Mouse (Mus musculus): ENCODE results near the gene Abhd12. TPM values are rescaled to one million over a fixed set of nuclear protein-coding genes. Genes with fewer than 3 reads are reported as not detected.
"Not testable (repeated sequence)": the region's sequence is repeated elsewhere in the genome, so short reads cannot be mapped to it uniquely, and the experiment has no call there.

Abhd12 gene
- polyA plus RNA-seq, 1 experiment = 57.2 TPM

- peak overlapping the region; percentile 92 for H3K27ac ChIP-seq (replicated peaks; ENCODE audit: low read depth, low read length)
- peaks cover 2% of the 10 kb centered on the region; the same call in 1 of the 2 replicates for H3K4me1 ChIP-seq (ENCODE audit: control insufficient read depth, insufficient read depth, insufficient read length, low read length)
- no peak overlapping the region for H3K4me3 ChIP-seq (ENCODE audit: insufficient read depth, low read depth, low read length)
Measured at GRCm38 (mm10) chr2:150922165-150922564, 17.6 kb upstream of the Abhd12 start.

- Histone ChIP-seq H3K4me1 (ENCODE audit: control insufficient read depth, insufficient read depth, insufficient read length, low read length) (no peaks in the 10 kb centered on the region), H3K27ac (replicated peaks; ENCODE audit: low read depth, low read length) (peak overlapping the region; percentile 58), H3K4me3 (ENCODE audit: insufficient read depth, low read depth, low read length) (no peak overlapping the region)
Measured at GRCm38 (mm10) chr2:150921697-150922096, 17.2 kb upstream of the Abhd12 start.

- Histone ChIP-seq H3K4me1 (ENCODE audit: control insufficient read depth, insufficient read depth, insufficient read length, low read length) (no peaks in the 10 kb centered on the region), H3K27ac (replicated peaks; ENCODE audit: low read depth, low read length) (no peak overlapping the region)
Measured at GRCm38 (mm10) chr2:150920543-150920942, 16.0 kb upstream of the Abhd12 start.

GRCm38 (mm10) chr2:150918720-150919119 lies 14.2 kb upstream of the Abhd12 start:
- Histone ChIP-seq H3K27ac (replicated peaks; ENCODE audit: low read depth, low read length) (no peak overlapping the region), H3K4me1 (ENCODE audit: control insufficient read depth, insufficient read depth, insufficient read length, low read length) (no peaks in the 10 kb centered on the region), H3K4me3 (ENCODE audit: insufficient read depth, low read depth, low read length) (no peak overlapping the region)

More at GRCm38 (mm10) chr2:150920543-150920942, 16.0 kb upstream of the Abhd12 start:
- H3K4me3 ChIP-seq (ENCODE audit: insufficient read depth, low read depth, low read length) = no peak overlapping the region

- no peak overlapping the region for H3K4me3 ChIP-seq (ENCODE audit: insufficient read depth, low read depth, low read length)
- H3K27ac ChIP-seq (replicated peaks; ENCODE audit: low read depth, low read length) = no peak overlapping the region
- H3K4me1 ChIP-seq (ENCODE audit: control insufficient read depth, insufficient read depth, insufficient read length, low read length) = no peaks in the 10 kb centered on the region
Measured at GRCm38 (mm10) chr2:150915786-150916185, 11.2 kb upstream of the Abhd12 start.

DNA sequence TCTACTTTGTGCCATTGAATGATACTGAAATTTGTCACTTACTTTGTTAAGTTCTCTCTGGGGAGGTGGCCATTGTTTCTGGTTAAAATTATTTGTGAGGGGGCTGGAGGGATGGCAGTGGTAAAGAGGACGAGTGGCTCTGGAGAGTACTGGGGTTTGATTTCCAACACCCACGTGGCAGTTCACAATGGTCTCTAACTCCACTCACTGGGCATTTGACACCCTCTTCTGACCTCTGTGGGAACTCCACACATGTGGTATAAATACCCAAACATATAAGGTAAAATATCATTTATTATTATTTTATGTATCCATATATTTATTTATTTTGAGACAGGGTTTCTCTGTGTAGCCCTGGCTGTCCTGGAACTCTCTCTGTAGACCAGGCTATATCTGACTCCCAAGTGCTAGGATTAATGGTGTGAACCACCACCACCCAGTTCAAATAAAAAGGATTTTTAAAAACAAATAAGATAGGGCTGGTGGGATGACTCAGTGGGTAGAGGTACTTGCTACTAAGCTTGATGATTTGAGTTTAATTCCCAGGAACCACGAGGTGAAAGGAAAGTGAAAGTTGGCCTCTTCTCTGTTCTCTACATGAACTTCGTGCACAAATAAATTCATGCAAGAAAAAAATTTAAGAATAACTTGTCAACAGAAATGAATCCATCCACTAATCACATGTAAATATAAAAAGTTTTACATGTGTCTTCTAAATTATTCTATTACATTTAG lies 10.4 kb upstream of the Abhd12 start:
- Histone ChIP-seq H3K27ac (replicated peaks; ENCODE audit: low read depth, low read length) (no peak overlapping the region), H3K4me3 (ENCODE audit: insufficient read depth, low read depth, low read length) (no peak overlapping the region), H3K4me1 (ENCODE audit: control insufficient read depth, insufficient read depth, insufficient read length, low read length) (no peaks in the 10 kb centered on the region)

GRCm38 (mm10) chr2:150910295-150910881 lies 5.8 kb upstream of the Abhd12 start:
- no peak overlapping the region for H3K27ac ChIP-seq (replicated peaks; ENCODE audit: low read depth, low read length)
- H3K4me3 ChIP-seq (ENCODE audit: insufficient read depth, low read depth, low read length) = peak overlapping the region; percentile 100; the same call in 1 of the 2 replicates
- H3K4me1 ChIP-seq (ENCODE audit: control insufficient read depth, insufficient read depth, insufficient read length, low read length) = no peaks in the 10 kb centered on the region

- Histone ChIP-seq H3K4me1 (ENCODE audit: control insufficient read depth, insufficient read depth, insufficient read length, low read length) (no peaks in the 10 kb centered on the region), H3K27ac (replicated peaks; ENCODE audit: low read depth, low read length) (peak overlapping the region; percentile 50), H3K4me3 (ENCODE audit: insufficient read depth, low read depth, low read length) (peak overlapping the region; percentile 100)
Measured at GRCm38 (mm10) chr2:150909429-150910039, 5.0 kb upstream of the Abhd12 start.

DNA sequence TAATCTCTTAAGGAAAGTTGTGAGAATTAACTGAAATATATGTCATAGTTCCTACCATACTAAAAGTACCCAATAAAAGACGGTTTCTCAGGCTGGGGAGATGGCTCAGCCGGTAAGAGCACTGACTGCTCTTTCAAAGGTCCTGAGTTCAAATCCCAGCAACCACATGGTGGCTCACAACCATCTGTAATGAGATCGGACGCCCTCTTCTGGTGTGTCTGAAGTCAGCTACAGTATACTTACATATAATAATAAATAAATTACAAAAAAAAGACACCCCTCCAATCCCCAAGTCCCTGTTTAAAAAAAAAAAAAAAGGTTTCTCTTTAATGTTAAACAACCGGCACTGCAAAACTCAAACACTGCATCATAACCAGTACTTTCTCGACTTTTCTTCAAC lies 4.3 kb upstream of the Abhd12 start:
- peak overlapping the region; percentile 38; the same call in 1 of the 2 replicates for H3K4me3 ChIP-seq (ENCODE audit: insufficient read depth, low read depth, low read length)
- H3K4me1 ChIP-seq (ENCODE audit: control insufficient read depth, insufficient read depth, insufficient read length, low read length); H3K27ac ChIP-seq (replicated peaks; ENCODE audit: low read depth, low read length): not testable (repeated sequence)

DNA sequence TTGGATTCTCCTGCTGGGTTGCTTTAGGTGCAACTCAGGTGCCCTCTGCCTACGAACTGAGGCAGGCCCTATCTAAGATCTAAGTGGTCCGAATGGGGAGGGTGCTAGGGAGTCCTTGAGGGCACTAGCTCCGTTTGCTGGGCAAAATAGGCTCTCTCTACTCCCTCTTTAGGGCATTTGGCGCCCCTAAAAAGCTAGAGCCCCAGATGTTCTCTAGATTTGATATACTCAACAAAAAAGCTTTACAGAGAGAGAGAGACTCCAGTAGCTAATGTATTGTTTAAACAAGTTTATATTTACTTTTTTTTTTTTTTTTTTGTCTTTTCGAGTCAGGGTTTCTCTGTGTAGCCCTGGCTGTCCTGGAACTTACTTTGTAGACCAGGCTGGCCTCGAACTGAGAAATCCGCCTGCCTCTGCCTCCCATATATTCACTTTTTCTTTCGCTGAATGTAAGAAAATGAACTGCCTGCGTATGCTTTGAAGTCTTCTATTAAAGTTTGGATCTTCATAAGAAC lies 452 bp upstream of the Abhd12 start, which contains the start of gene Gins1:
Gene Gins1, plus strand, starts transcription at position 465 of the 515 bp plus-strand sequence.
- Histone ChIP-seq H3K4me1 (ENCODE audit: control insufficient read depth, insufficient read depth, insufficient read length, low read length) (peaks cover 9% of the 10 kb centered on the region), H3K27ac (replicated peaks; ENCODE audit: low read depth, low read length) (peak within 1 kb of the TSS; percentile 95), H3K4me3 (ENCODE audit: insufficient read depth, low read depth, low read length) (peak within 1 kb of the TSS; percentile 90)

- H3K4me1 ChIP-seq (ENCODE audit: control insufficient read depth, insufficient read depth, insufficient read length, low read length) = peaks cover 9% of the 10 kb centered on the region
- H3K4me3 ChIP-seq (ENCODE audit: insufficient read depth, low read depth, low read length) = peak overlapping the region; percentile 36; the same call in 1 of the 2 replicates
Measured at GRCm38 (mm10) chr2:150902347-150902746, 2.2 kb downstream of the Abhd12 start.

DNA sequence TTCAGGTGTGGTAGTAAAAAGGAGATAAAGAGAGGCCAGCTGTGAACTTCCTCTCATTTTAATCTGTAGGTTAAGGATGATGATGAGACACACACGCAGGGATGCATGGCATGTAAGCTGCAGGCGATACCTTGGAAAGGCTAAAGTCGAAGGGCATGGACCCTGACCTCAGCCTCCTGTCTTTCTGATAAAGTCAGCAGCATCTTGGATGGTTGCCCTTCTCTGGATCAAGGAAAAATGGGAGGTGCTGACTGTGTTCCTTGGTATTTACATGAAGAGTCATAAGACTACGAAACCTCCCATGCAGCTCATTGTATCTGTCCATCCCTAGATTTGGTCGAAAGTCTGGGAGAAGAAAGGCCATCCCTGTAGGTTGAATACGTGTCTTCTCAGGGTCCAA lies 4.2 kb downstream of the Abhd12 start:
- H3K4me1 ChIP-seq (ENCODE audit: control insufficient read depth, insufficient read depth, insufficient read length, low read length) = peaks cover 13% of the 10 kb centered on the region
- H3K4me3 ChIP-seq (ENCODE audit: insufficient read depth, low read depth, low read length) = no peak overlapping the region
- H3K27ac ChIP-seq (replicated peaks; ENCODE audit: low read depth, low read length) = no peak overlapping the region

More at GRCm38 (mm10) chr2:150902347-150902746, 2.2 kb downstream of the Abhd12 start:
- H3K27ac ChIP-seq (replicated peaks; ENCODE audit: low read depth, low read length) = no peak overlapping the region

DNA sequence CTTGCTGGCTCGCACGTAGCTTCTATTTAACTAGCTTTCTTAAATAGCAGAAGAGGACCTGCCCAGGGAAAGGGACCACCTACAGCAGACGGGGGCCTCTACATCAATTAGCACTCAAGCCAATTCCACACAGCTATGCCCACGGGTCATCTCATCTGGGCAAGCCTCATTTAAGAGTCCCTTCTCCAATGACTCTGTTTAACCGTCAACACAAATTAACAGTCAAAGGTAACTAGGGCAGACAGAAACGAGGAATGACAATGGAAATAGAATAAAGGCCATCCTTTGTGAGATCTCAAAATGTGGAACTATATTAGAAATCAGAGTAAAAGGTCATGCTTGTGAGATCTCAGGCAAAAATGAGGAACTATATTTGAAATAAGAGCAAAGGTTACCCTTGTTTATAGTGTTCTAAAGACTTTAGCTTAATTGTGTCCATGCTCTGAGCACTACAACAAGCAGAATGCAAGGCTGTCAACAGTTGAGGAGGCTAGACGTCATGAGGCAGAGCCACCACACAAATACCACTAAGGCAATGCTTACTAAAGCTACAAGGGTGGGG lies 8.8 kb downstream of the Abhd12 start:
- Histone ChIP-seq H3K4me3 (ENCODE audit: insufficient read depth, low read depth, low read length) (no peak overlapping the region), H3K27ac (replicated peaks; ENCODE audit: low read depth, low read length) (peak overlapping the region; percentile 66), H3K4me1 (ENCODE audit: control insufficient read depth, insufficient read depth, insufficient read length, low read length) (peaks cover 5% of the 10 kb centered on the region; the same call in 1 of the 2 replicates)

DNA sequence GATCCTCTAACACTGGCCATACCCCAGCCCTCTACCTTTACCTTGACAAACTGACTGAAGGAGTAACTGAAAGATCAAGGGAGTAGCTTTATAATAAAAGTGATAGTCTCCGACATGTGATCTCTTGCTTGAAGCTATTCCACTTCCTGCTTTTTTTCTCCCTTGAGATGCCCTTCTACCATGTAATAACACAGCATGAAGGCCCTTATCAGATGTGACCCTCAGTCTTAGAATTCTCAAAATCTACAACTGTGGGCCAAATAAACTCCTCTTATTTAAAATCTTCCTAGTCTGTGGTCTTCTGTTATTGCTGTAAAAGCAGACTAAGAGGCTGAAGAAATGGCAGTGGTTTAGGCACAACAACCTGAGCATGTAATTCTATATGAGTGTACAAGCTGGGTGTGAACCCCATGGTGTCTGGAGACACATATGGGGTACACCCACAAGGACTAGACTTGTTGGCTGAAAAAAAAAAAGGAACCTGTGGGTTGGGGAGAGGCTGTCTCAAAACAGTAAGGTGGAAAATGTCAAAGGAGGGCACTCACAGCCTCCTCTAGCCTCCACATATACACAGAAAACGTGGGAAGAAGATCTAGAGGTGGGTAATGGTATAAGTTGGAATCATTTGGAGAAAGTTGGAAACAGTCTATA lies 9.8 kb downstream of the Abhd12 start:
- peaks cover 5% of the 10 kb centered on the region; the same call in 1 of the 2 replicates for H3K4me1 ChIP-seq (ENCODE audit: control insufficient read depth, insufficient read depth, insufficient read length, low read length)
- no peak overlapping the region for H3K27ac ChIP-seq (replicated peaks; ENCODE audit: low read depth, low read length)
- no peak overlapping the region for H3K4me3 ChIP-seq (ENCODE audit: insufficient read depth, low read depth, low read length)

Data from brown adipose tissue, adult 24 weeks (tissue).